Mouse (Mus musculus) ES-Bruce4 (cell line): ENCODE data around the gene Oas1d. TPM values are rescaled to one million over a fixed set of nuclear protein-coding genes. Genes with fewer than 3 reads are reported as not detected.
"Not testable (repeated sequence)": the region's sequence is repeated elsewhere in the genome, so short reads cannot be mapped to it uniquely, and the experiment has no call there.

Source experiments
- H3K27ac ChIP-seq: 2 replicates; pipeline ENCODE4 v1.5.1; 2012; ENCODE audit warnings: low read length, inconsistent platforms; ENCODE audit not compliant: insufficient read depth
- H3K27me3 ChIP-seq: 2 replicates; pipeline ENCODE4 v1.6.1; 2012; ENCODE audit warnings: mild to moderate bottlenecking, low read length, inconsistent platforms; ENCODE audit not compliant: control insufficient read depth, poor library complexity, insufficient read depth, severe bottlenecking
- H3K36me3 ChIP-seq: 2 replicates; pipeline ENCODE4 v1.6.1; 2012; ENCODE audit warnings: inconsistent platforms, mild to moderate bottlenecking, low read length, moderate library complexity; ENCODE audit not compliant: control insufficient read depth, poor library complexity, insufficient read depth, severe bottlenecking
- H3K4me1 ChIP-seq: one replicate; pipeline ENCODE4 v1.8.1; 2011; ENCODE audit warnings: low read length; ENCODE audit not compliant: control insufficient read depth, insufficient read depth
- H3K4me3 ChIP-seq: 2 replicates; pipeline ENCODE4 v1.5.1; 2011; ENCODE audit warnings: low read depth, mild to moderate bottlenecking, low read length
- H3K9ac ChIP-seq: 2 replicates; pipeline ENCODE4 v1.6.1; 2012; ENCODE audit warnings: low read depth, mild to moderate bottlenecking, inconsistent platforms; ENCODE audit not compliant: poor library complexity, severe bottlenecking
- H3K9me3 ChIP-seq: replicated peaks from 2 replicates; pipeline ENCODE4 v1.6.1; 2012; ENCODE audit warnings: mild to moderate bottlenecking, low read length, inconsistent platforms; ENCODE audit not compliant: control insufficient read depth, poor library complexity, insufficient read depth, severe bottlenecking
- CTCF ChIP-seq: IDR thresholded peaks from one replicate; pipeline ENCODE4 v1.8.1; 2011; ENCODE audit warnings: low read depth, low read length
- EP300 ChIP-seq: IDR thresholded peaks from 2 replicates; pipeline ENCODE4 v1.6.1; 2011; ENCODE audit warnings: low read depth, low read length; ENCODE audit not compliant: insufficient read depth
- POLR2A ChIP-seq: IDR thresholded peaks from one replicate; pipeline ENCODE4 v1.8.1; 2011; ENCODE audit warnings: low read length; ENCODE audit not compliant: insufficient read depth
- polyA plus RNA-seq: library from polyadenylated mRNA; stranded (reverse); fragments of >200 nt; gene quantifications from 2 replicates; pipeline ENCODE4 v1.2.4, GENCODE M21; 2011; ENCODE audit warnings: low read depth; ENCODE audit not compliant: missing spikeins, insufficient read depth, insufficient read length

Oas1d gene
- polyA plus RNA-seq, 1 experiment = 0.45 TPM

DNA sequence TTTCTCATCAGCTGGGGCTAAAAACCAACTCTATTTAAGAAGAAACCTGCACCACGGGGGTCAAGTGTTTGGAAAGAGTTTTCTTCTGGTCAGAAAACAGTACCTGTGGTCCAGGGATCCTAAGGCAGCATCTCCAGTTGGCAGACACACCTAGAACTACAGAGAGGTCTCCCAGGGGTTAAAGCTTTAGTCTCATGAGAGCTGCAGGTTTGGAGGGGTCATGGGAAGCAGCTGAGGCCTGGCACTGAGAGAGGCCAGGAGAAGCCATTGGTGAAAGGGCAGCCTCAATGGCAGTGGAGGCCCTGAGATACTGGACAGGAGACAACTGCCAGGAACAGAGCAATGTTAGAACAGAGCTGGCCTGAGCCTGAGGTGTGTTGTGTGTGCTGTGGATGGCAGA, 13.7 kb upstream of the Oas1d start:
- no peaks in the 10 kb centered on the region for H3K27me3 ChIP-seq

DNA sequence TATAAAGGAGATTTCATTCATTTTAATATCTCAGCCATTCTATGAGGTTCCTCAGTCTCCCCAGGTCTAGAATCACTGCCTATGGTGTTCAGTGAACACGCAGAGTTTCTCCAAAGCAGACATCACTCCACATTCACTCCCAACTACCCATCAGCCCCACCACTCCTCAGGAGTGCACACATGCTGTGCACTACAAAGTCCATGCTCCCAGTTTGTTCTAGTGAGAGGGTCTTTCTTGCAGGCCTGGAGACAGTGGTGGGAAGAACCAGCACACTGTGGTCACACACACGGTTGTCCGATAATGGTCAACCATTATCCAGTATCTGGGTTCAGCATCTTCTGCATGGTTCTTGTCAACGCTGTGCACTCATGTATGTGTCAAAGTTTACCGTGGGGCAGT, 12.3 kb upstream of the Oas1d start:
- H3K36me3 ChIP-seq = no peaks in the 10 kb centered on the region
- no peaks in the 10 kb centered on the region for H3K27me3 ChIP-seq
- H3K4me3 ChIP-seq = no peak overlapping the region
- no peaks in the 10 kb centered on the region for H3K9me3 ChIP-seq
- no peak overlapping the region for H3K9ac ChIP-seq
- no peaks in the 10 kb centered on the region for H3K4me1 ChIP-seq
- no peak overlapping the region for H3K27ac ChIP-seq
- TF ChIP-seq POLR2A = no peak
- no peak for TF ChIP-seq CTCF
- TF ChIP-seq EP300 = no peak

More for the DNA sequence above, 13.7 kb upstream of the Oas1d start:
- no peaks in the 10 kb centered on the region for H3K4me1 ChIP-seq
- H3K9me3 ChIP-seq = no peaks in the 10 kb centered on the region
- no peak overlapping the region for H3K27ac ChIP-seq
- no peak overlapping the region for H3K9ac ChIP-seq
- TF ChIP-seq CTCF (no peak), POLR2A (no peak), EP300 (no peak)
- H3K4me3 ChIP-seq = no peak overlapping the region
- no peaks in the 10 kb centered on the region for H3K36me3 ChIP-seq

DNA sequence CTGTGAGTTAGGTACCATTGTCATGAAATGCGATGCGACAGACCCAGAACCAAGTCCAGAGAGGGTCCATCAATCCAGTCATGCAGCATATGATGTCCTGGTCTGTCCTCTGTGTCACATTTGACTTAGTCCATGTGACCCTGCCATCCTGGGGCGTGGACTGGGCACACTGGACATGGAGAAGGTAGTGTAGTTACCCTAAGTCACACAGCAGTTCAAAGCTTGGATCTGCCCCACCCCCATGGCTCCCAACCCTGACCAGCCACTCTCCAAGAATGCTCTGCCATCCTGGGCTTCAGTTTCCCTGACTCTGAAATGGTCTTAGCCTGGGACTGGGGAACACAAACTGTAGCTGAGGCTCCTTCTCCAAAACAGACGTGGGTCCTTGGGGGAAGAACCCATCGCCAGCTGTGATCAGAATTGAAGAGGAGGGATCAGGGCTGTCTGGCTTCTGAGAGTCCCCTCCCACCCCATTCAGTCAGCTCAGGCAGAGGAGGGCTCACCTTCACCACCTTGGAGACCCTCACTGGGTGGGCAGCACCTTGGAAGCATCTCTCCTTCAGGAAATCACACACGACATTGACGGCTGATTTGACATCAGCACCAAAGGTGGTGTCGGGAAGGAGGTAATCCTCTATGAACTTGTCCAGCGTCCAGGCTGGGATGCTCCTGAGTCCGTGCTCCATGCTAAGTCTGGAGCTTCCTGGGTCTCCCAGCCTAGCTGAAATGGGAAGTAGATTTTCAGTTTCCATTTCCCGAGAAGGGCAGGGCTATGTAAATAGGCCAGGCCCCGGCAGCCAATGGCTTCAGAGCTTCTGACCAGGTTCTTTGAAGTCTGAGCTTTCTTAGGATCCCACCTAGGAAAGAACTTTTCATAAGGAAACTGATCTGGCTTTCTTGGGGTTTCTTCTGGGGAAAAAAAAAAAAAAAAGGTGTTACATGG, 7.3 kb upstream of the Oas1d start, which contains the start of gene Oas1a:
Gene Oas1a, minus strand, starts transcription at position 731 of the 943 bp plus-strand sequence.
- H3K9me3 ChIP-seq, H3K9ac ChIP-seq, H3K4me1 ChIP-seq, H3K27ac ChIP-seq, H3K36me3 ChIP-seq, H3K27me3 ChIP-seq, H3K4me3 ChIP-seq: not testable (repeated sequence)

GRCm38 (mm10) chr5:120908196-120908920, 6.0 kb upstream of the Oas1d start:
- Histone ChIP-seq H3K36me3 (no peaks in the 10 kb centered on the region), H3K27ac (no peak overlapping the region), H3K4me1 (no peaks in the 10 kb centered on the region), H3K9ac (no peak overlapping the region), H3K27me3 (no peaks in the 10 kb centered on the region), H3K4me3 (no peak overlapping the region), H3K9me3 (no peaks in the 10 kb centered on the region)
- TF ChIP-seq CTCF = no peak
- no peak for TF ChIP-seq EP300
- TF ChIP-seq POLR2A = no peak

- not testable (repeated sequence) for H3K27me3 ChIP-seq, H3K9me3 ChIP-seq, H3K4me3 ChIP-seq, H3K36me3 ChIP-seq, H3K27ac ChIP-seq, H3K9ac ChIP-seq, H3K4me1 ChIP-seq
Observed at GRCm38 (mm10) chr5:120919156-120919935, 5.0 kb downstream of the Oas1d start.
